Mouse (Mus musculus) retina, embryonic 14.5 days (tissue): ENCODE results near the gene Mkrn3.
A peak's percentile ranks its signal among the peaks of the same experiment; 100 is the strongest.

Source experiments
- DNase-seq: peaks from one replicate; pipeline ENCODE4 v3.0.0-alpha.2; 2015; ENCODE audit warnings: low spot score

Mkrn3 gene

DNA sequence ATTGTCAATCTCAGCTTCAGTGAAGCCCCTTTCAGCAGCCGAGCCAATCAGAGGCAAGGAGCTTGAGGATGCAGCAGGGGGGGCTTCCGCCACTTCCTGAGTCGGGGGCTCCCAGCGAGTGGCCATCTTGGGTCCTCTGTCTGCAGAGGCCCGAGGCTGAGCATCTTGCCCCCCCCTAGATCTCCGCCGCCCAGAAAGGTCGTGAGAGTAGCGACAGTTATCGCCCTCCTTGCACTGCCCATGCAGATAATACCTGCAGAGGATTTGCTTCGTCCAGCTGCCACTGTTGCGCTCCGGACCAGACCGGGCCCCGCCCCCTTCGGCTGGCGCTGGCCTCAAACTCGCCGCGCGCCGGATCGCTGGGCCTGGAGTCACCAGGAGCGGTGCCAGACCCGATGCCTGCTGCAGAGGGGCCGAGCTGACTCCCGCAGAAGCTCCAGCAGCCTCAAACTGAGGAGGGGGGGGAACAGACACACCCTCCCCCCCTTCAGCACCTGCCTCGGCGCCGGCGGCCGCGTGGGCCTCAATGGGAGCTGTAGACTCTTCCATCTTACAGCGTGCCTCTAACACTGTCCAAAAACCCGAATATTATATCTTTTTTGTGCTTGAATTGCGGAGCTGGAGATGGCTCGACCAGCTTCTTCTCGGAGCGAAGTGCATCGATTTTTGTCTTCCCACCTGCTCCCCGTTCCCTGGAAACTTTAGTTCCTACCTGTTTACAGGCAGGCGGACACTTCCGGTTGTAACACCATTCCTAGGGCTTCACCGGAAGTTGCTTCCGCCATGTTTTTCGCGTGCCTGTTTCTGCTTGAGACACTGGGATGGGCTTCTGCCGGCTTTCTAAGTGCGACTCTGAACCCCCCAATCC is at the start of gene Mkrn3:
Gene Mkrn3 (minus strand): TSS at position 647 of the 868 bp plus-strand sequence.
- peak; percentile 92 for DNase-seq

DNA sequence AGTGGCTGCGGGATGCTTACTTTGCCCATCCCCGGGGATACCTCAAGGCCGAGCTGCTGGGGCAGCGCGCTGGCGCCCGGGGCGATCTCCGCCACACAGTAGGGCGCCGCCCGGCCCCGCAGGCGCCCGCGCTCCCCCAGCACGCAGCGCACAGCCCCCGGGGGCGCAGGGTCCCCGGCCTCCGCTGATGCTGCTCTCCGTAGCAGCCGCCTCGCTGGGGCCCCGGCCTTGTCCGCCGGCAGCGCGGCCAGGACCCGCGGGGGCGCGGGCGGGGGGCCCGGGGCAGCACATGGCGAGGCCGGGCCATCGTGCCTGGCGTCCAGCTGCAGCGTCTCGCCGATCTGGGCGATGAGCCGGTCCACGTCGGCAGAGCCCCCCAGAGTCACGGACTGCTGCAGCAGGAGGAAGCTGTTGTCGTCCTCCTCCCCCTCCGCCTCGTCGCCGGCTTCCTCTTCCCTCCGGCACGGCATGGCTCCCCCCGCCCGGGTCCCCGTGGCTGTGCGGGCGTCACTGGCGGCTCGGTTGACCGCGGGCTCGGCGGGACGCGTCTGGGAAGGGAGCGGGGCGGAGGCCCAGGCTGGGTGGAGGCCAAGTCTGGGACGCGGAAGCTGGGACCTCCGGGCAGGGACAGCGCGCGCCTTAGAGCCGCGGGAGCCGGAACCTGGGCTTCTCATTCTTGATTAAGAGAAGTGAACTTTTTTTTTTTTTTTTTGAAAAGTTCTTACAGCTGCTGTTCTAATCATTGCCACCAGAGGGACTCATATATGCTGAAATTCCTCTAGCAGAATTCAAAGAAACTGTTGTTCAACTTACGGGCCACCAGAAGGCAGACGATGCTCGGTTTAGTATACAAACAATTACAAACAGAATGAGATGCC is 44.2 kb upstream of the Mkrn3 start, which contains the start of gene Peg12:
Gene Peg12 (minus strand): TSS at position 633 of the 878 bp plus-strand sequence.
- DNase-seq, result peak; percentile 84

DNA sequence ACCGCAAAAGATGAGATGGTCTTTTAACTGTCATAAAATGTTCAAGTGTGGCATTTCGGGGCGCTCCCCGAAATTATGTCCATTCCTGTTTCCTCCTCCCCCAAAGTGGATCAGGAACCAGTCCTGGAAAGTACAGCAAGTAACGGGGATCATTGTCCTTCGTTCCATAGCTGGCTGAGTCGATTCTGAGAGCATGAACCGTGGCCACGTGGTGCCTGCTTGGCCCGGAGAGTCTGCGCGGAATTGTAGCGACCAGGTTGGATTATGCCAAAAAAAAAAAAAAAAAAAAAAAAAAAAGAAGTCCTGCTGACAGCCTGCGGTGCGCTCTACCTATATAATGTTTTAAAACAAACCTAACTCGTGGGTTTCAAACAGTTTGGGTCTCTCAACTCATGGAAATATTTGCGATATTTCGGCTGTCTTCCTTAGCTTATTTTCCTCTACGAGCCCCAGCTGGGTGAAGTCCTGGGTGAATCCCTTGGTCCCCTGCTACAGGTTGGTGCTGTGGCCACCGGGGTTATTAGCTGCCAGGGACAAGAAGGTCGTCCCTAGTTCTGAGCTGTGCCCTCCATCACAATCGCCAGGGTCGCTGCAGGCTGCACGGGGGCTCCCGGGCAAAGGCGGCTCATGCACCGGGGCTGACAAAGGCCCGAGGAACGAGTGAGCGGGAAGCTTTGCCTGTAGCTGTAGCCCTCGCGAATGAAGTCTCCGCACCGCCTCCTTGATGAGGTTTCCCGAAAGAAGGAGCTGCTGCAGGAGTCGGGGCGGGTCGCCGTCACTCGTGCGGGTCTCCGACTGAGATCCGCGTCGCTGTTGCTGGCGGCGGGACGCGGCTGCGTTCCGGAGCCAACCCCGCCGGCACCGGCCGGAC is 43.3 kb upstream of the Mkrn3 start:
- peak; percentile 39 for DNase-seq

DNA sequence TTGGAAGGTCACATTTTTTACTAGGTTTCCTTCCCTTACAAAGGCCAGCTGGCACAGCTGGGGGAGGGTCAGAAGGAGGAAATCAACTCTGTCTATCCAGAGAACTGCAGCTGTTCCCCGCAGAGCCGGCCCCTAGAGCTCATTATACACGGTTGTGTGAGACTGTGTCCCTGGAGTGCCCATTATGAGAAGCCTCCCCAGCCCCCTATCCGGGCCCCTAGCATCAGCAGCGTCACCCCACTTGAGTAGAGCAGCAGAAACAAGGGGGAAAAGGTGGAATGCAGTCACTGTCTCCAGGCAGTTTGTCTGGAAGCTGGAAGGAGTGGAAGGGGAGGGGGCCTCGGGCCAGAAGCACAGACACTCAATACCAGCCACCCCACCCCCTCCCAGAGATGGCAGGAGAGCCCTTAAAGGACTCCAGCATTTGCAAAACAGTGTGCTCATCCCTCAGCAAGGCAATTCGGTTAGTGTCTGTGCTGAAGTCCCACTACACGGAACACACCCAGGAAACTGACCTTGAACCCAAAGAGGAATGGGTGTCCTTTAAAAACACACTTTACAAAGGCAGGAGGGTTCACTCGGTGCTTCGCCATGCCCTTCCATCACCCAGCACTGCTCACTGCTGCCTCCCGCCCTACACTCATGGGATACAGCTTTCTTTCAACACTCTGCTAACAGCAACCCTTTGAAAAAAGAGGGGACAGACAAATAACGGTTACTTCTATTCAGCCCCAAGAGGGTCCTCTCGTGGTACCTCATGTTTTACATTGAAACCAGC is 42.5 kb upstream of the Mkrn3 start:
- DNase-seq, result peak; percentile 73

DNA sequence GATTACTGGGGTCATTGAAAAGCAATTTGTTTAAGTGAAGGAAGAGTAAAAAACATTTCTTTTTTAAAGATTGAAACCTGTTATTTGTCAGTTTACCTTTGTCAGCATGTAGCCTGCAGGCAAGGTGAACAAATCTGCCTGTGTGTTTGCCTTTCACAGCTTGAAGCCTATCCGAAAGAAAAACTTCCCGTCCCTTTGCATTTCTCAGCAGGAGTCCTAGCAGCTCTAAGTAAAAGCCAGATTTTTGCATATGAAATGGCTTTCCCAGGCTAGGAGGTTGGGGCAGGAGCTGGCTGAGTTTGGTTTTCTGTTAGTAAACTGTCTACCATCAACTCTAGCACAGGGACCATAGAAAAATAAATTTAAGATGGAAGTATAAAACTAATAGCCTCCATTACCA is 32.4 kb upstream of the Mkrn3 start:
- no peak for DNase-seq

DNA sequence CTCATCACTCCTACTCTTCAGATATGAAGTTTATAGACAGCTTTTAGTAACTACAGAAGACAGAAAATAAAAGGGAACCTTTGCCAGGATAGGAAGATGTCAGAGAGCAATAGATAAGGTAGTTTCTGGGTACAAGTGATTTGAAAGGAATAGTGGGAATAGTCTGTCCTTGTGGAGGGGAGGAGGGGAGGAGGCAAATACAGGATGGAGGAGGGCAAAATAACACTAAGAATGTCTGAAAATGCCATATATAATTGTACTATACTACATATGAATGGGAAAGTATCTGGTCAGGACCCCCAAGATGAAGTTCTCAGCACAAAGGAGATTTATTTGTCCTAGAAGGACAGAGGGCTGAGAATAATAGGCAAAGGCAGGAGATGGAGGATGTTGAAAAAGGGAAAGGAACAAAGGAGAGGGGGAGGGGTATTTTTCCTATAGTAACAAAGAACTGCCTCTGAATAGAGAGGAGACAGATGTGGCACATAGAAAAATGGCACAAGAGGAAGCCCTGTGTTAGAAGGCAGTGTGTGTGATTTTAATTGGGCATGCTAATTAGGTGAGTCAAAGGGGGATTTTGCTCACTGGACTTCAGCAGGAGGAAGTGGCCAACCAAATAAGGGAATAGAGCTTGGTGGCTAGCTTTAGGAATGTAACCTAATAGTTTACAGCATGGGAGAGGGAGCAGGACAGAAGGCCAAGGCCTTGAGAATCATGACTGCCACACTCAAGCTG is 25.7 kb upstream of the Mkrn3 start:
- peak; percentile 63 for DNase-seq

DNA sequence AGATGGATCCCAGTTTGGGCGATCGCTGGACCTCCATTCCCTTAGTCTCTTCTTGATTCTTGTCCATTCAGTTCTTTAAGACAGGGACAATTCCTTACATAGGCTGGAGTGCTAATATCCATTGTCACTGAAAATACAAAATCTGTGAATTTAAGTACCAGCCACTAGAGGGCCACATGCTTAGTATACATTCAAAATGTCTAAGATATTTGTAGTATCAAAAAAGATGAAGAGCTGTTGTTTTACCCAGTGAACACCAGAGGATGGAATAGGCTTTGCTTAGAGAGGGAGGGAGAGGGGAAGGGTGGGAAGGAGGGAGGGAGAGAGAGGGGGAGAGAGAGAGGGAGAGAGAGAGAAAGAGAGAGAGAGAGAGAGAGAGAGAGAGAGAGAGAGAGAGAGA is 16.5 kb upstream of the Mkrn3 start:
- peak; percentile 55 for DNase-seq

DNA sequence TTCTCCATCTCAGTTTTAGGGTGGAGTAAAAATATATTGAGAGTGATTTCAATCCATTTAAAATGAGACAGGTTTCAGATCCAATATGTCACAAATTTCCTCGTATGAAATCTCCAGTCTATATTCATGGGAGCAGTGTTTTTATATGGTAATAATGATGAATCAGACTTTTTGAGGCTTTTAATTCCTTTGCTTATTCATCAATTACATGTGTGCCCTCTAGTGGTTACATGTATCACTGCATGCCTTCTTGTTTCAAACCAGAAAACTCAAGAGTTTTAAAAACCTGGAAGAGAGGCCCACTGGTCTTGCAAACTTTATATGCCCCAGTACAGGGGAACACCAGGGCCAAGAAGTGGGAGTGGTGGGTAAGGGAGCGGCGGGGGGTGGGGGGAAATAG is 13.3 kb upstream of the Mkrn3 start:
- peak; percentile 64 for DNase-seq

DNA sequence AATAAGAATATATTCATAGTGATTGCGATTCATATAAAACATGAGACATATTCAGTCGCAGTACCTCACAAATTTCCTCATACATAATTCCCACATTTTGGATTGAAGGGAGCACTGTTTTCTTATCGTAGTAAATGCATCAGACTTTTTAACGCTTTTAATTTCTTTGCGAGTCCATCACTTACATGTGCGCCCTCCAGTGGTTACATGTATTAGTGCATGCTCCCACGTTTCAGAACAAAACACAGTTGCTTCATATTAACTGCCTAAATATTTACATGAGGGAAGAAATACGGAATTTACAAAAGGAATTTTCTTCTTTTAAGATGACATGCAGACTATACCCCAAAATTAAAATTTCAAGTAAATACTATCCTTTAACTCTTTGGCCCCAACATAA is 8.4 kb upstream of the Mkrn3 start:
- peak; percentile 66 for DNase-seq

DNA sequence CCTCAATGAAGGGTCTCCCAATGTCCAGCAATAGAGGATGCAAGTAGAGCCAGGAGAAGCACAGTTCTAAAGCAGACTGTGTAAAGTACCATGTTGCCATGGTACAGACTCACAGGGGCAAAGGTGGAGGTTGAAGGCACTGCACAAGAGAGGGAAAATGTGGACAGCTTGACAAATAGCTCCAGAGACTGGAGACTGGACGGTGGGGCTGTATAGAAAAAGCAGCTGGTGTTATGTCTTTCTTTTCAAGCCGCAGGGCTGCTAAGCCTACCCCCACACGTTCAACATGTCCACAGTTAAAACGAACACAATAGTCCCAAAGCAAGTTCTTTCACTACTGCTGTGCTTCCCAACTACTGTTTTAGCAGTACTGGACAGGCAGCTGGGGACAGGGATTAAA is 3.3 kb upstream of the Mkrn3 start:
- DNase-seq, result no peak

DNA sequence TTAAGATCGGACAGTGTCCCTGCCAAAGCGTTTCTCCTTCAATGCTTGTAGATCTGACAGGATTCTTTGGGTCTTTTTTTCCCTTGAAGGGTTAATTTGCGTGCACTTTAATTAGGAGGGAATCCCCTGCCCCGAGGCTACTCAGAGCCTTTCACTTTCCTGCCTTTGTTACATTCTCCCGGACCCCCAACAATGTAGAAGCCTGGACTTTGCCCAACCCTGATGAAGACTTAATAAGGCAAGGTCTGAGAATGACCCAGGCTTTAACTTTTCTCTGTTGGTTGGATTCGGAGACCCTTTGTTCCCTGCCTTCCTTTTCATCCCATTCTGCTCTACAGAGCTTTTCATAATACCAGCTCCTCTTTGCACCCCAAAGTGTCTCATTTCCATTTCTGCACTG is 627 bp upstream of the Mkrn3 start:
- peak; percentile 31 for DNase-seq

DNA sequence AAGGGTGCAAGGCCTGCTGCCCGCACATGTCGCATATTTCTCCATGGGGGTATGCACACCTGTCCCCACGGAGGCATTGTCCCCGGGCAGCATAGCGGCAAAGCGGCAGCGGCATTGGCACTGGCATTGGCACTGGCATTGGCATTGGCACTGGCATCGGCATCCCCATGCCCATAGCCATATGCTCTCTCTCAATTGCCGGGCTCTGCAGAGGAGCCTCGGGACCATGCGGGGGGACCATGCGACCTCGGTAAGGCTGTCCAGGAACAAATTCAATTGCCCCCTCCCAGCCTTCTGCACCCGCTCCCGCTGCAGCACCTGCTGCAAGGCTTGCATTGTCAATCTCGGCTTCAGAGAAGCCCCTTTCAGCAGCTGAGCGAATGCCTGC is 840 bp downstream of the Mkrn3 start:
- DNase-seq, result no peak

DNA sequence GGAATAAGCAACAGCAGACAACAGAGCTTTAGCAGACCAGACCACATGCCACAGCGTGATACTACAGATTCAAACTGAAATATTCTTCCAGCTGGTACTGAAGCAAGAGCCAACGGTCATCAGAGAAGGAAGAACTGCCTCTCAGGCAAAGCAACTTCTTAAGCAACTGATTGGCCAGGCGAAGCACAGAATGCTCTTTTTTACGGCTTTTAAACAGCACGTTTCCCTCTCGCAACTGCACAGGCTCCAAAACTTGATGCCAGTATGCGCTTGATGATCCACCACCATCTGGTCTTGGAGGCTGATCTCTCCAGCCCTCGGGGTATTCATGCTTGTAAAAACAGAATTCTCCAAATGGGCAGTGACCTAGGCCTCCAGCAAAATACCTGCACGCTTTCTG is 1.6 kb downstream of the Mkrn3 start:
- DNase-seq, result no peak

DNA sequence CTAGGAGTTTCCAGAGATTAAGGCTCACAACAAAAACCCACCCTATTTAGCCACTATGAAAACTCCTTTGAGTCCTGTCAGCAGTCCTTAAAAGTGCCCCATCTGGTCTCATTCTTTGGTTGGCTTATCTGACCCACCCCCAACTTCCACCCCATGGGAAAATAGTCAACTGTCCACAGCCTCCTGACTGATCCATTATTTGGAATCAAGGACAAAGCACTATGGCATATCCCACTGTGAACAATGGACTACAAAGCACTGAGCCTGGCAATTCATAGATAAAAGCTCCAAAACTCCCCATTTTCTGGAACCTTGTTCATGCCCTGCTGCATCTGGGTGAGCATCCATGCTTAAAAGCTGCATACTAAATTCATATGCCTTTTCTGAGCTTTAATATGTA is 3.8 kb downstream of the Mkrn3 start:
- no peak for DNase-seq

DNA sequence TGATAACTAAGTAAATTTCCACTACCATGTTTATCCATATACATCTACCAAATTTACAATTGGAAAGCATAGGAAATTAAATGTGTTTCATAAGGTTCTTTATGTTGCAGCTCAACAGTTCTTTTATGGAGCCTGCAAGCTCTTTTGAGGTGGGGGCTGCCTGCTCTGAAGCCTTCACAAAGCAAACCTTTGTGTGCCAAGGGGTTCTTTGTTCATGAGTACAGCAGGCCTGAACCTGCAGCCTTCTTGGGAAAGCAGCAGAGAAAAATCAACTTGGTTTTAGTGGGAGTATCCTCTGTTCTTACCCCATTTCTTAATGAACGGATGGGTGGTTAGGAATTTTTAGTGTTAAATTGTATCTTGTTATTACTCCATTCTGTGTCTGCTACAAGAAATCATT is 4.7 kb downstream of the Mkrn3 start:
- no peak for DNase-seq

DNA sequence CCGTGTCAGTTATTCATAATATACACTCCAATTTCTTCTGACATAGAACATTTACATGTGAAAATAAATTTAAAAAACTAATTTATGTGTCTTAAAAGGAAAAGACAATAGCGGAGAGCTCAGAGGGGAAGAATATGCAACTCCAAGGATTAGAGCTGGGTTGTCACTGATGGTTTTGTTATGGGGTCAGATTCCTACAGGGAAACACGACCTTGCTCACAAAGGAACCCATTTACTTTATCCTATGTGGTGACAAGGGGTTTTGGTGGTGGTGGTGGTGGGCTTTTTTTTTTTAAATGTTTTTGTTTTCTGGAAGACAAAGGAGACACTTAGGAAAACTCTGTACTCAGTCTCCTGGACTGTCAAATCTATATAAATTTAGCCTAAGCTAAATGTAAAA is 12.1 kb downstream of the Mkrn3 start:
- no peak for DNase-seq

DNA sequence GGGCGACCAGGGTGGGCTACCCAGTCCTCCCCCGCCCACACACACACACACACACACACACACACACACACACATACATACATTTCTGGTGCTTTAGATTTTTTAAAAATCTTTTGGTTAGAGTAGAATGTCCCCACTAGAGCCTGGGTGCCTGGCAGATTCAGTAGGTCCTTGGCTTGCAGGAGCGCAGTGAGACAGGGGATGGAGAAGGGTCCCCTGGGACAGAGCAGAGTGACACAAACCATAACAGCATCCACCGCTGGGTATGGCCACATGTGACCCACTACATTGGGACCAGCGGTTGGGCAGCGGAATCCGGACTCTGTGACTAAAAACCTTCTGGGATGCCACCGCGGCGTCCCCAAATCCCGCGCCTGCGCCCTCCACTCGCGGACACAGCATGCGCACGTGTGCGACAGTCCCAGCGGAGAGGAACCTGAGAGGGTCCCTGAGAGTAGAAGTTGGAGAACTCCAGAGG is 13.3 kb downstream of the Mkrn3 start:
- DNase-seq, result peak; percentile 65

DNA sequence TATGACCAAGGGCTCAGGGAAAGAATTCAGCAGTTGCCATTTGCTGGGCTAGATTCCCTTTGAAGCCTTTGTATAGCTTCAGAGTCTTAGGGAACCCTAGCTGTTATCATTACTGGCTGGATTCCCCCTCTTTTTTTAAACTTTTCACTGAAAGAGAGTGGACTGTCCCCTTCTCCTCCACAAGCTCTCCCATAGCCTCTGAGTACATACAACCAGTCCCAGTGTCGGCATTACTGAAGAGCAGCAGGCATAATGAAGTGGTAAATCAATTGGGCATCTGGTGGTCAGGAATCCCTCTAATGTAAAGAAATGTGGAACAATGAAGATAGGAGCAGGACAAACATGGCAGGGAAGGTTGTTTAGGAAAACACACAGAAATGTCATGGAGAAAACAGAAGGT is 27.7 kb downstream of the Mkrn3 start:
- no peak for DNase-seq

DNA sequence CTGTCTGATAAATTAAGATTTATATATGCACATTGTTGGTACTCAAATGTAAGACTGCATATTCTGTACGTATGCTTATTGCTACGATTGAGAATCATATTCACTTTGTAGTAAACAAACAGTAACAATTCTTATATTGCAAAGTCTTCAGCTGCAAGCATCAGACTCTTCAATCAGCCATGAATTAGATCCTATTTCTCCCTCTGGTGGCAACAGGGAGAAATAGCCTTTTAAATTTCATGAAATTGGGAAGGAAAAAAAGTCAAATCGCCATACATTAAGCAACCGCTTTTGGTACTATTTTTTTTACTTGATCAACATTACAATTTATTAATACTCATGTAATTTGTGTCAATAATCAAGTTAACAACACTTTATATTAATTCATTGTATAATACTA is 31.6 kb downstream of the Mkrn3 start:
- DNase-seq, result peak; percentile 35

DNA sequence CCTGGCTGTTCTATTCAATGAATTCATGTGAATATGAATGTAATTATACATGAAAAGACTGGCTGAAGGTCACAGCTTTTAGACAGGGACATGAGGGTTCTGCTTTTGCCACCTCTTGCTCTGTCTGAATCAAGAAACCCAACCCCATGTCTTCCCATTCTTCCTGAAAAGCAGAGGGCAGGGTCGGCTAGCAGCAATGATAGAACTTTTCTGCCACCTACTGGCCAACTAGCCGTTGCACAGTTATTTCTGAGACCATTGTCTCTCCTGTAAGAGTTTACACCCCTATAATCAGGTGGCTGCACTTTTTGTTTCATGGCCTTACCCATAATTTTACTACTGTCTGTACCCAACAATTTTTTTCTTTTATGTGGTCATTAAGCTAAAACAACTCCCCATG is 37.5 kb downstream of the Mkrn3 start:
- DNase-seq, result peak; percentile 82
